Mouse (Mus musculus) kidney, postnatal 0 days (tissue): ENCODE measurements at regions not wholly inside any gene's neighbourhood (a gene's known extent, or its start where the extent isn't known, plus 50 kb on each side); places are given as distances from the start of the nearest gene placed in this dataset.

Source experiments
- ATAC-seq: fragments of 200-750 bp; cut with Nextera tagmentation; replicated peaks from 2 replicates; pipeline ENCODE4 v1.8.0; 2017; ENCODE audit warnings: low read depth, moderate number of reproducible peaks, moderate TSS enrichment, moderate library complexity; ENCODE audit not compliant: low FRiP score
- DNase-seq: peaks from one replicate; pipeline ENCODE4 v3.0.0-alpha.2; 2016; ENCODE audit warnings: low spot score
- H3K27ac ChIP-seq: fragments of 300-500 bp; sonication (generic); 2 replicates; pipeline ENCODE4 v1.5.1; 2014; ENCODE audit warnings: mild to moderate bottlenecking
- H3K27me3 ChIP-seq: fragments of 300-500 bp; sonication (generic); 2 replicates; pipeline ENCODE4 v1.6.1; 2014; ENCODE audit warnings: low read length, mixed read lengths; ENCODE audit not compliant: insufficient read depth
- H3K36me3 ChIP-seq: fragments of 300-500 bp; sonication (generic); 2 replicates; pipeline ENCODE4 v1.6.1; 2014; ENCODE audit warnings: low read length, mixed read lengths; ENCODE audit not compliant: insufficient read depth
- H3K4me1 ChIP-seq: fragments of 300-500 bp; sonication (generic); replicated peaks from 2 replicates; pipeline ENCODE4 v1.6.1; 2014; ENCODE audit warnings: antibody characterized with exemption, low read length, mixed read lengths; ENCODE audit not compliant: insufficient read depth
- H3K4me2 ChIP-seq: fragments of 300-500 bp; sonication (generic); 2 replicates; pipeline ENCODE4 v1.6.1; 2014; ENCODE audit warnings: mild to moderate bottlenecking, low read length, moderate library complexity, mixed read lengths
- H3K4me3 ChIP-seq: fragments of 300-500 bp; sonication (generic); replicated peaks from 2 replicates; pipeline ENCODE4 v1.5.1; 2014; ENCODE audit warnings: low read depth, low read length
- H3K9ac ChIP-seq: fragments of 300-500 bp; sonication (generic); 2 replicates; pipeline ENCODE4 v1.6.1; 2014; ENCODE audit warnings: low read depth, low read length
- H3K9me3 ChIP-seq: fragments of 300-500 bp; sonication (generic); replicated peaks from 2 replicates; pipeline ENCODE4 v1.6.1; 2016; ENCODE audit warnings: low read length, inconsistent platforms, mixed read lengths
- CTCF ChIP-seq: IDR thresholded peaks from 2 replicates; pipeline ENCODE4 v1.5.1; 2016; ENCODE audit warnings: antibody characterized with exemption, low read depth, mild to moderate bottlenecking, moderate library complexity
- WGBS: fragments of 180-500 bp; shearing (Covaris S2); extraction: QIAGEN DNeasy Blood & Tissue Kit; methylation state at CpG from one replicate; pipeline ENCODE4 v1.1.7; 2014; 5-methylcytosine and 5-hydroxymethylcytosine counted together

DNA sequence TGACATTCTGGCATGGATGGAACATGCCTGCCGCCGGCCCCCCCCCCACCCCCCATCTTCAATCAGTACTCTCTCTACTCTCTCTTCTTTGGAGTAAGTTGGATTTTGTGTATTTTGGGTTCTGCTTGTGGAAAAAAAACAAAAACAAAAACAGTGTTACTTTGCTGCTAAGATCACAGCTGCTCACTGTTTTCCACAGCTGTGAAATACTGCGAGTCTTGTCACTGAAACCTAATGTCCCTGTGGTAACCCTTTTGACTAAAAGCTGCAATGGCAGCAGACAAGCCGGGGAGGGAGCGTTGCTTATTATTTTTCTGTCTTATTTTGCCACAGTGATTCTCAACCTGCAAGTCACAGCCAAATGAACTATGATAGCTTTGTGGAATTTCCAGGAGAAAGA lies 51.3 kb upstream of the Frmd6 start:
- Histone ChIP-seq H3K9ac (no peak overlapping the region), H3K4me3 (no peak overlapping the region), H3K4me2 (no peak overlapping the region), H3K36me3 (no peaks in the 10 kb centered on the region), H3K9me3 (no peaks in the 10 kb centered on the region), H3K27me3 (no peaks in the 10 kb centered on the region), H3K4me1 (no peaks in the 10 kb centered on the region), H3K27ac (no peak overlapping the region)
- DNase-seq (peak; percentile 25), ATAC-seq (no peak)
- no peak for TF ChIP-seq CTCF
- 66% methylated on average over 5 of the region's 5 CpGs for WGBS

DNA sequence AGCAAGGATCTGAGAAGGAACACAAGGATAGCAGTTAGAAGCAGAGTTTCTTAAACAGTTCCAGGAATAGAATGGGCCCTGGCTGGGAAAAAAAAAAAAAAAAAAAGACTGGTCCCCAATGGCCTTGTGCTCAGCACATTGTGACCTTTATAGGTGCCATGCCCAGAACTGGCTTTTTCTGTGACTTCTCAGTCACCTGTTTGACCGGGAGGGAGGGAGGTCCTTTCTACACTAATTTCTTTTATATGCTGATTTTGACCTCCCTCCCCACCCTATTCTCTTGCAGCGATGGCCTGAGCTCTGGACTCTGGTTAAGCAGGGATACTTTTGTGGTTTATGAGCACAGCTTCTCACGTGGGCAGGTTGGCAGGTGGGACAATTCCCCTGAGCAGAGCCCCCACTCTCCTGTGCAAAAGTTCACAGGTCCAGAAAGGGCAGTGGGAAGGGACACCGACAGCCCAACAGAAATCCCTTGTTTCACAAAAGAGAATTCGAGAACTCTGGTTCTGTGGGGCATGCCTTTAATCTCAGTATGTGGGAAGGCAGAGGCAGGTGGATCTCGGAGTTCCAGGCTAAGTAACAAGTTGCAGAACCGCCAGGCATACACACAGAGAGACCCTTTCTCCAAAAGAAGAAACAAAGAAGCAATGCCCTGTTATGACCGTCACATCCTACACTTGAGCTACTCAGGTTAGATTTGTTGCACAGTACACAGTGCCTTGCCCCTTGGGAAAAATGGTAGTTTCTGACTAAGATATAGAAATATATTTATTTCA lies 50.3 kb upstream of the Frmd6 start:
- H3K4me2 ChIP-seq, result no peak overlapping the region
- no peak overlapping the region for H3K4me3 ChIP-seq
- no peak for TF ChIP-seq CTCF
- no peaks in the 10 kb centered on the region for H3K36me3 ChIP-seq
- H3K27ac ChIP-seq, result no peak overlapping the region
- no peak for ATAC-seq
- H3K27me3 ChIP-seq, result no peaks in the 10 kb centered on the region
- H3K4me1 ChIP-seq, result no peaks in the 10 kb centered on the region
- 72% methylated on average over 8 of the region's 8 CpGs for WGBS
- no peak overlapping the region for H3K9ac ChIP-seq
- H3K9me3 ChIP-seq, result no peaks in the 10 kb centered on the region
- DNase-seq, result no peak
